Mouse (Mus musculus): ENCODE results near the gene Itgb2. TPM values are rescaled to one million over a fixed set of nuclear protein-coding genes. Genes with fewer than 3 reads are reported as not detected.

The Itgb2 gene
- polyA plus RNA-seq, 1 experiment, result 401 TPM

- H3K4me1 ChIP-seq (ENCODE audit: control insufficient read depth, insufficient read depth, low read length), result peaks cover 17% of the 10 kb centered on the region
- peak within 1 kb of the TSS; percentile 75 for H3K27ac ChIP-seq (ENCODE audit: insufficient read depth, low read depth, low read length)
- TF ChIP-seq CTCF (IDR thresholded peaks at IDR 0.05; ENCODE audit: low read depth, low read length), result no peak
- no peak; the same call in 1 of the 2 replicates for TF ChIP-seq POLR2A (IDR thresholded peaks at IDR 0.05; ENCODE audit: borderline replicate concordance, low read depth, low read length)
- peak within 1 kb of the TSS; percentile 81 for H3K4me3 ChIP-seq (ENCODE audit: insufficient read depth, low read length)
Measured at GRCm38 (mm10) chr10:77515385-77516348, 14.4 kb upstream of the Itgb2 start, which contains the start of gene Fam207a. Gene Fam207a, minus strand, starts transcription at chr10:77515785.

DNA sequence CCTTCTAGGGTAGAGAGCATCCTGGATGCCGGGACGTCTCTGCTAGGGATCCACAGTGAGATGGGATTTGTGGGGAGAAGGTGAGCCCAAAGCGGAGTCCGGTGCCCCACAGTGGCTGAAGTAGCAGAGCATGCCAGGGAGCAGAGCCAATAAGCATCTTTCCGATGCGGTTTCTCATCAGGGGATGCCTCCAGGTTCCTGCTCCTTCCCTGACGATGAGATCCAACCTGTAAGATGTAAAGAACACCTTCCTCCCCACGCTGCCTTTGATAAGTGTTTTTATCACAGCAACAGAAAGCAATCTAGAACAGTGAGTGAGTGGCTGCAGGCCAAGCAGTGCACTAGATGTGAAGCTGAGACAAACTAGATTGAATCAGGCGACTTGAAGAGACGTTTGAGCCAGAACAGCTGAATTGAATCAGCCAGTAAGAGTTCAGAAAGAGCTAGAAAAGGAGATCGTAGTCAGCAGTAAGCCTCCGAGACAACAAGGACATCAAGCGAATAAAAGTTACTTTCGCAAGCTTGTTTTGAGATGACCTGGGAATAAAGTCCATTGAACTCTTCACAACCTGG lies 13.6 kb upstream of the Itgb2 start:
- Histone ChIP-seq H3K4me1 (ENCODE audit: control insufficient read depth, insufficient read depth, low read length) (peaks cover 19% of the 10 kb centered on the region), H3K4me3 (ENCODE audit: insufficient read depth, low read length) (peak overlapping the region; percentile 62), H3K27ac (ENCODE audit: insufficient read depth, low read depth, low read length) (peak overlapping the region; percentile 75)
- 0 out of 2 replicates have a peak, but pooled peaks have one; percentile 53 for TF ChIP-seq POLR2A (IDR thresholded peaks at IDR 0.05; ENCODE audit: borderline replicate concordance, low read depth, low read length)
- TF ChIP-seq CTCF (IDR thresholded peaks at IDR 0.05; ENCODE audit: low read depth, low read length), result no peak

- TF ChIP-seq POLR2A (IDR thresholded peaks at IDR 0.05; ENCODE audit: borderline replicate concordance, low read depth, low read length) (no peak), CTCF (IDR thresholded peaks at IDR 0.05; ENCODE audit: low read depth, low read length) (peak; percentile 86)
- Histone ChIP-seq H3K4me3 (ENCODE audit: insufficient read depth, low read length) (no peak overlapping the region), H3K27ac (ENCODE audit: insufficient read depth, low read depth, low read length) (no peak overlapping the region), H3K4me1 (ENCODE audit: control insufficient read depth, insufficient read depth, low read length) (peaks cover 21% of the 10 kb centered on the region)
Measured at GRCm38 (mm10) chr10:77517066-77517620, 12.9 kb upstream of the Itgb2 start.

DNA sequence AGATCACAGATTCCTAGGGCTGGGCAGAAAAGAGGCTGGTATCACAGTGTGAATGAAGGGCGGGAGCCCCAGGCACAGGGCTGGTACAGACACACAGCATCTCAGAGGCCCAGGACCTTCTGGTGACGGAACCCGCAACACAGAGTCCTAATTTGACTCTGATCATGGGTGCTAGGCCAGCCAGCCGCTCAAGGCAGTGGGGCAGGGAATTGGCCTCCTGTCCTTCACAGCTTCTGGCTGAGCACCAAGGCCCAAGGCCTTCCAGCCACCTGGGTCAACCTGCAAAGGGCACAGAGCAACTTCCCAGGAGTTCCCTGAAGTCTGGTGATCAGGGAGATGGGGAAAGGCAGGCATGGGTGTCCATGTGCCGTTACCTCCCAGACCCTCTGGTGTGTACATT lies 12.3 kb upstream of the Itgb2 start:
- Histone ChIP-seq H3K4me1 (ENCODE audit: control insufficient read depth, insufficient read depth, low read length) (peaks cover 24% of the 10 kb centered on the region), H3K27ac (ENCODE audit: insufficient read depth, low read depth, low read length) (no peak overlapping the region), H3K4me3 (ENCODE audit: insufficient read depth, low read length) (no peak overlapping the region)
- no peak for TF ChIP-seq CTCF (IDR thresholded peaks at IDR 0.05; ENCODE audit: low read depth, low read length)
- TF ChIP-seq POLR2A (IDR thresholded peaks at IDR 0.05; ENCODE audit: borderline replicate concordance, low read depth, low read length), result no peak

- Histone ChIP-seq H3K4me1 (ENCODE audit: control insufficient read depth, insufficient read depth, low read length) (peaks cover 34% of the 10 kb centered on the region), H3K4me3 (ENCODE audit: insufficient read depth, low read length) (no peak overlapping the region), H3K27ac (ENCODE audit: insufficient read depth, low read depth, low read length) (no peak overlapping the region)
- TF ChIP-seq POLR2A (IDR thresholded peaks at IDR 0.05; ENCODE audit: borderline replicate concordance, low read depth, low read length) (no peak), CTCF (IDR thresholded peaks at IDR 0.05; ENCODE audit: low read depth, low read length) (no peak)
Measured at GRCm38 (mm10) chr10:77519191-77519590, 10.9 kb upstream of the Itgb2 start.

DNA sequence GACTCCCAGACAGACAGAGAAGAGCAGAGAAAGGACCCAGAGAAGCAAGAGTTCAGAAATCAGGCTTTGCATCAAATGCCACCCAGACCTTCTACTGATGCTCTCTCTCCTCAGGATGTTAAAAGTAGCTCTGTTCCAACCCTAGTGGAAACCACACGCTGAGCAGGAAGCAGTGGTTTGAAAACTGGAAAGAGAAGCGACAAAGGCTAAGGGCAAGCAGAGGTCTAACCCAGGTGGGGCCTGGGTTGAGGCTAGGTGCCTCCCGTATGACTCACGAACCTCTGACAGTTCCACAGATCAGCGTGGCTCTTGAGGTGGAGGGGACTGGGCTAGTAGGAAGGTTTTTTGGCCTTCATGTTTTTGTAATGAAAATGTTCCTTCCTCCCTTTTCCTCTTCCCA lies 9.6 kb upstream of the Itgb2 start:
- peaks cover 27% of the 10 kb centered on the region for H3K4me1 ChIP-seq (ENCODE audit: control insufficient read depth, insufficient read depth, low read length)
- no peak overlapping the region for H3K4me3 ChIP-seq (ENCODE audit: insufficient read depth, low read length)
- no peak for TF ChIP-seq CTCF (IDR thresholded peaks at IDR 0.05; ENCODE audit: low read depth, low read length)
- no peak for TF ChIP-seq POLR2A (IDR thresholded peaks at IDR 0.05; ENCODE audit: borderline replicate concordance, low read depth, low read length)
- H3K27ac ChIP-seq (ENCODE audit: insufficient read depth, low read depth, low read length), result no peak overlapping the region

DNA sequence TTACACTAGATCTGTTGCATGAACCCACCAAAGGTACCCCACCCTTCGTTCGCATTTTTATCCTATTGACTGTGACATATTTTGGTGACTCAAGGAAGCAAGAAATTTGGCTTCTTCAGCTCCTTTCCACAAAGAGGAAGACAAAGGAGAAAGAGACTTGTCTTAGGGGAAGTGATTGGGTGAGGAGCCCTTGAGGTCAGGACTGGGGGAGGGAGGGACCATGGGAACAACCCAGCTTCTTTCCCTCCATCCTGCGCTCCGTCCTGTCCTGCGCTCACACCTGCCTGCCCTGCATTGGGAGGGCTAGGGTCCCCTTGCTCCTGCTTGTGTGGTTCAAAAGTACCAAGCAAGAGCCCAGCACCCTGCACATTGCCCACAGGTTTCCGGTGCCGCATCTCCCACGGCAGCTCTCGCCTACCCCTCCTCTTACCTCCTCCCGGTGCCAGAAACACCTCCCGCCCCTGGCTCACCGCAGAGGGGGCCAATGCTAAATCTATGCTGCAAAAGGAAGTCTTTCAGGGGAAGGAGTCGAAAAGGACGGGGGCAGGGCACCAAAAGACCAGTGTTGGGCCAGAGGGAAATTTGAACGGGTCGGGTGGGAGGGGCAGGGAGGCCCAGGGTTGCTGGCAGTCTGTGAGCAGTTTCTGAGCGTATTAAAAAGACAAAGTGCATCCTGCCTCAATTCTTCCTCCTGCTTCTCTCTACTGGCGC lies 7.9 kb upstream of the Itgb2 start:
- peak overlapping the region; percentile 58 for H3K27ac ChIP-seq (ENCODE audit: insufficient read depth, low read depth, low read length)
- TF ChIP-seq CTCF (IDR thresholded peaks at IDR 0.05; ENCODE audit: low read depth, low read length) (no peak), POLR2A (IDR thresholded peaks at IDR 0.05; ENCODE audit: borderline replicate concordance, low read depth, low read length) (no peak)
- peak overlapping the region; percentile 70 for H3K4me3 ChIP-seq (ENCODE audit: insufficient read depth, low read length)
- H3K4me1 ChIP-seq (ENCODE audit: control insufficient read depth, insufficient read depth, low read length), result peaks cover 24% of the 10 kb centered on the region

GRCm38 (mm10) chr10:77522746-77523145 lies 7.3 kb upstream of the Itgb2 start:
- Histone ChIP-seq H3K4me1 (ENCODE audit: control insufficient read depth, insufficient read depth, low read length) (peaks cover 24% of the 10 kb centered on the region), H3K27ac (ENCODE audit: insufficient read depth, low read depth, low read length) (no peak overlapping the region), H3K4me3 (ENCODE audit: insufficient read depth, low read length) (peak overlapping the region; percentile 70; the same call in 1 of the 2 replicates)
- TF ChIP-seq POLR2A (IDR thresholded peaks at IDR 0.05; ENCODE audit: borderline replicate concordance, low read depth, low read length) (no peak), CTCF (IDR thresholded peaks at IDR 0.05; ENCODE audit: low read depth, low read length) (no peak)

GRCm38 (mm10) chr10:77523321-77523720 lies 6.7 kb upstream of the Itgb2 start:
- TF ChIP-seq CTCF (IDR thresholded peaks at IDR 0.05; ENCODE audit: low read depth, low read length), result no peak
- no peak for TF ChIP-seq POLR2A (IDR thresholded peaks at IDR 0.05; ENCODE audit: borderline replicate concordance, low read depth, low read length)
- Histone ChIP-seq H3K27ac (ENCODE audit: insufficient read depth, low read depth, low read length) (no peak overlapping the region), H3K4me1 (ENCODE audit: control insufficient read depth, insufficient read depth, low read length) (peaks cover 24% of the 10 kb centered on the region), H3K4me3 (ENCODE audit: insufficient read depth, low read length) (no peak overlapping the region)

Data from bone marrow macrophage, adult 2 months (primary cell).